Mouse (Mus musculus) left cerebral cortex, adult 6 months (tissue): Measurements from ENCODE around the gene Taar7d. TPM values are rescaled to one million over a fixed set of nuclear protein-coding genes. Genes with fewer than 3 reads are reported as not detected.

ENCODE experiments used
- long read RNA-seq, 2 experiments: library from polyadenylated mRNA; unstranded; transcript quantifications; one replicate each; pipeline ENCODE4 v2.0.0; 2019 to 2020
- polyA plus RNA-seq: library from polyadenylated mRNA; unstranded; fragments of <200 nt; fragmentation: Nextera tagmentation; gene quantifications from 2 replicates; pipeline ENCODE4 v1.2.3, GENCODE M21; 2021

Taar7d gene
- polyA plus RNA-seq, result not detected in 2 replicates
- long read RNA-seq, experiment 1, result 0 reads
- long read RNA-seq, experiment 2, result 0 reads

DNA sequence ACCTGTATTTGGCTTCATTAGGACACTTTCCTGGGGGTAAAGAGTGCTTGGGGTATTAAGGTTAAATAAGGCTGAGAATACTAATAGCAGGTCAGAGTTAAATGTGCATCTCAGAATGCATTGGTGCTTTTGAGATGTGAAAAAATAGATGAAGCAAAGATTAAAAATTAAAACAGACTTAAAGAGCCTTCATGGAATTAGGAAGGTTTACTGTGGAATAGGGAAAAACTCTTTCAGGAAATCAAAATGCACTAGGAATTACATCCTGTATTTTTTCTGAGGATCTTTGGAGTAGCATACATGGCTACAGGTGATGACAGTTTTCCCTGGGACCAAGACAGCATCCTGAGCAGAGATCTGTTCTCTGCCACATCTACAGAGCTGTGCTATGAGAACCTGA, at the start of gene Taar7d:
TSS of gene Taar7d (plus strand) at position 301 of the 400 bp plus-strand sequence.

DNA sequence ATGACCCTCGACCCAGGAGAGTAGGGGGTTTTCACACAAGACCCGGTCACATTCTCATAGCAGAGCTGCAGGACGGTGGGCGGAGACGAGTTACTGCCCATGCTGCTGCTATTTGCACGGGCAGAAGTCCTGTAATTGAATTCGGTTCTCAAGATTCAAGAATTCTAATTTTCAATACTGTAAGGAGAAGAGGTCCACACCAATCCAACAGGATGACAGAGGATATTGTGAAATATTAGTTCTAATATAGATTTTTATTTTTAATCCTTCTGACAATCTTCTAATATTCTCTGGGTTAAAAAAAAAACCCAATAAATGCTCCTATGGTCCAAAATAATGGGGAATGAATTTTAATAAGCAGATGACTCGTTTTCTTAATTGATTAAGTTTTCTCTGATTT, 41.5 kb upstream of the Taar7d start, which contains the start of gene Taar6:
TSS of gene Taar6 (minus strand) at position 101 of the 400 bp plus-strand sequence.

DNA sequence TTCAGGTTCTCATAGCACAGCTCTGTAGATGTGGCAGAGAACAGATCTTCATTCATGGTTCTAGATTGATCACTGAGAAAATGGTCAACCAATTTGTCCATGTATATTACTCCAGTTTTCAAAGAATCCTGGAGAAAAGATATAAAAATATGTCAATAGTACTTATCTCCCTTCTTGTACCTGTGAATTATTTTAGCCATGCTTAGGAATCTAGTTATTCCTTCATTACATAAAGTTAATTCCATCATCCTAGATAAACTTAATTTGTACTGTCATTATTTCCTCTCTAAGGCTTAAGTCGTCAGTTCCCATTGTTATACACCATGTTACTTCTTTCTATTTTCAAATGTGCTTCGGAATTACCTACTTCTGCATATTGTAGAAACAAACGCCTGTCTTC, 33.6 kb upstream of the Taar7d start, which contains the start of gene Taar7a:
TSS of gene Taar7a (minus strand) at position 101 of the 400 bp plus-strand sequence.

DNA sequence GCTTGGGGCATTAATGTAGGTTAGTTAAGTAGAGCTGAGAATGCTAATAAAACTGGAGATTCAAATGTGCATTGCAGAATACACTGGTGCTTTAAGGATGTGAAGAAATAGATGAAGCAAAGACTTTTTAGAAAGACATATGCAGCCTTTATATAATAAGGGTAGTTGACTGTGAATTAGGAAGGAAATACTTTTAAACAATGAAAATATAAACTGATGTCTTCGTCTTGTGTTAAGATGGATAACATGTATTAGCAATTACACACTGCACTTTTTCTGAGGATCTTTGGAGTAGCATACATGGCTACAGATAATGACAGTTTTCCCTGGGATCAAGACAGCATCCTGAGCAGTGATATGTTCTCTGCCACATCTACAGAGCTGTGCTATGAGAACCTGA, 27.4 kb upstream of the Taar7d start, which contains the start of gene Taar7b:
TSS of gene Taar7b (plus strand) at position 301 of the 400 bp plus-strand sequence.

DNA sequence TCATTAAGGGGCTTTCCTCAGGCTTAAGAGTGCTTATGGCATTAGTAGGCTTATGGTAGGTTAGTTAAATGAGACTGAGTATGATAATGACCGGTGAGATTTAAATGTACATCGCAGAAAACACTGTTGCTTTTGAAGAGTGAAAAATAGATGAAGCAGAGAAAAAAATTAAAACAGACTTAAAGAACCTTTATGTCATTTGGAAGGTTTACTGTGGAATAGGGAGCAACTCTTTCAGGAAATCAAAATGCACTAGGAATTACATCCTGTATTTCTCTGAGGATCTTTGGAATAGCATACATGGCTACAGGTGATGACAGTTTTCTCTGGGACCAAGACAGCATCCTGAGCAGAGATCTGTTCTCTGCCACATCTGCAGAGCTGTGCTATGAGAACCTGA, 10.3 kb downstream of the Taar7d start, which contains the start of gene Taar7e:
TSS of gene Taar7e (plus strand) at position 301 of the 400 bp plus-strand sequence.

DNA sequence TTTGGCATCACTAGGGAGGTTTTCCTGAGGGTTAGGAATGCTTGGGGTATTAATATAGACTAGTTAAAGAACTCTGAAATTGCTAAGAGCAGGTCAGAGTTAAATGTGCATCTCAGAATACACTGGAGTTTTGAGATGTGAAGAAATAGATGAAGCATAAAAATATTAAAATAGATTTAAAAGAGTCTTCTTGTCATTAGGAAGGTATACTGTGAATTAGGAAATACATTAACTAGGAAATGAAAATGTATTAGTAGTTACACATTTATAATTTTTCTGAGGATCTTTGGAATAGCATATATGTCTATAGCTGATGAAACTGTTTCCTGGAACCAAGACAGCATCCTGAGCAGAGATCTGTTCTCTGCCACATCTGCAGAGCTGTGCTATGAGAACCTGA, 22.2 kb downstream of the Taar7d start, which contains the start of gene Taar7f:
TSS of gene Taar7f (plus strand) at position 301 of the 400 bp plus-strand sequence.

DNA sequence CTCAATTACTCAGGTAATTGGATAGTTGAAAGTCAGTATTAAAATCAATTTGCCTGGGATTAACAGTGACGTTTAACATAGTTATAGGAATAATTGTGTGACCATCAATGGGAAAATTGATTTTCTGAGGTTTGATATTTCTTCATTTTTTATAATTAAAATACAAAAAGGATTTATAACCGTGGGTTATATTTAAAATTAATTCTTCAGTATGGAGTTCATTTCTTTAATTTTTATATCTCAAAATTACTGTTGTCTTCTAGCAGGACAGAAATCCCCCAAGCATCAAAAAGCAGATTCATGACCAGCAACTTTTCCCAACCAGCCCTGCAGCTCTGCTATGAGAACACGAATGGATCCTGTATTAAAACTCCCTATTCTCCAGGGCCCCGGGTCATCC, 49.2 kb downstream of the Taar7d start, which contains the start of gene Taar8a:
TSS of gene Taar8a (plus strand) at position 301 of the 400 bp plus-strand sequence.

Other genes starting within 250 kb of the Taar7d start
- 850 and 1,172 TPM in 2 replicates for gene Rps12, start 239.9 kb upstream of the Taar7d start, polyA plus RNA-seq
- 11.2 and 14.0 TPM in 2 replicates for gene Slc18b1, start 230.2 kb upstream of the Taar7d start, polyA plus RNA-seq
- not detected in 2 replicates for gene Vnn3, start 175.8 kb upstream of the Taar7d start, polyA plus RNA-seq
- gene Vnn1, start 132.5 kb upstream of the Taar7d start, polyA plus RNA-seq, result 0.30 and 0.70 TPM in 2 replicates
- gene Taar1, start 106.9 kb upstream of the Taar7d start, polyA plus RNA-seq, result not detected in 2 replicates
- not detected in 2 replicates for gene Taar2, start 88.7 kb upstream of the Taar7d start, polyA plus RNA-seq
- not detected in 2 replicates for gene Taar3, start 77.7 kb upstream of the Taar7d start, polyA plus RNA-seq
- gene Taar4, start 66.7 kb upstream of the Taar7d start, polyA plus RNA-seq, result not detected in 2 replicates
- gene Taar5, start 56.5 kb upstream of the Taar7d start, polyA plus RNA-seq, result not detected in 2 replicates
- not detected in 2 replicates for gene Taar6, start 41.6 kb upstream of the Taar7d start, polyA plus RNA-seq
- not detected in 2 replicates for gene Taar7a, start 33.7 kb upstream of the Taar7d start, polyA plus RNA-seq
- not detected in 2 replicates for gene Taar7b, start 27.3 kb upstream of the Taar7d start, polyA plus RNA-seq
- gene Taar7e, start 10.4 kb downstream of the Taar7d start, polyA plus RNA-seq, result not detected in 2 replicates
- not detected in 2 replicates for gene Taar7f, start 22.3 kb downstream of the Taar7d start, polyA plus RNA-seq
- not detected in 2 replicates for gene Taar8a, start 49.3 kb downstream of the Taar7d start, polyA plus RNA-seq
- gene Taar8b, start 65.1 kb downstream of the Taar7d start, polyA plus RNA-seq, result not detected in 2 replicates
- not detected in 2 replicates for gene Taar8c, start 74.7 kb downstream of the Taar7d start, polyA plus RNA-seq
- gene Taar9, start 82.3 kb downstream of the Taar7d start, polyA plus RNA-seq, result not detected in 2 replicates
- gene Stx7, start 122.1 kb downstream of the Taar7d start, polyA plus RNA-seq, result 155 and 242 TPM in 2 replicates
- 3.2 TPM in 2 replicates for gene Moxd1, start 196.3 kb downstream of the Taar7d start, polyA plus RNA-seq